Comparison of ENCODE assay signal across 17 mouse cellular contexts in the genomic region with DNA sequence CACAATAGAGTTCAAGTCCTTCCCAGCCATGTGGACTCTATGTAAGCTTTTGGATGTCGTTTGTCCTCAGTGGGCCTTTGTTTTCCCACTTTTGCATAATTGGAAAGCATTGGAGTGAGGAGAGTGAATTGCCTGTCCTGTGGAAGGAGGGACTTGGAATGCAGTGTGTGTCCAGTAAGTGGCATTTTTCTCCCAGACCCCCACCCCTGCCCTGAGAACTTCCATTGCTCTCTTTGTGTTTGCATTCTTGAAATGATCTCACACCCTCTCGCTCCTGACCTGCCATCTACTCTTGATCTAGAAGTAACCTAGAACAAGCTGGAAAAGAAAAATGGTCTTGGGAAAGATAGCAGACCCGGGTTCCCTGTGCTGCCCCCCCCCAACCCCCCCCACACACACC.
"Had no signal": no experiment of that assay in that cellular context is flagged by ENCODE, and none has a peak within 500 bp of the region (broad histone marks: within the 10 kb centered on the region; RNA-seq: fewer than 3 reads in every experiment).

No protein-coding gene starts in this region.

- H3K27me3 ChIP-seq: limb, embryonic 15.5 days; midbrain, embryonic 13.5 days; stomach, embryonic 15.5 days had no signal

- DNase-seq: kidney, adult 11 months; kidney, adult 8-10 months; kidney, postnatal 14 days; liver, postnatal 0 days; lung, embryonic 14.5 days; right cerebral cortex, adult 18-20 months; right cerebral cortex, postnatal 14 days; right cerebral cortex, postnatal 4 days; thymus, postnatal 25 days had no signal

- H3K9me3 ChIP-seq: limb, embryonic 15.5 days; midbrain, embryonic 13.5 days; stomach, embryonic 15.5 days had no signal

- H3K9ac ChIP-seq: limb, embryonic 15.5 days; liver, embryonic 14.5 days; liver, postnatal 0 days; lung, embryonic 14.5 days; midbrain, embryonic 13.5 days; stomach, embryonic 15.5 days had no signal

- H3K4me2 ChIP-seq: limb, embryonic 15.5 days; liver, embryonic 11.5 days; lung, embryonic 14.5 days; midbrain, embryonic 13.5 days; stomach, embryonic 15.5 days had no signal

- H3K36me3 ChIP-seq: midbrain, embryonic 13.5 days; stomach, embryonic 15.5 days had no signal

- H3K27ac ChIP-seq: limb, embryonic 15.5 days; liver, embryonic 14.5 days; macrophage; midbrain, embryonic 13.5 days; stomach, embryonic 15.5 days had no signal

- H3K4me3 ChIP-seq: limb, embryonic 15.5 days; midbrain, embryonic 13.5 days; stomach, embryonic 15.5 days had no signal

- ATAC-seq: liver, postnatal 0 days; lung, postnatal 0 days; midbrain, embryonic 13.5 days; midbrain, embryonic 16.5 days had no signal
